Mouse (Mus musculus): ENCODE measurements around the gene Rgmb.

Rgmb gene

DNA sequence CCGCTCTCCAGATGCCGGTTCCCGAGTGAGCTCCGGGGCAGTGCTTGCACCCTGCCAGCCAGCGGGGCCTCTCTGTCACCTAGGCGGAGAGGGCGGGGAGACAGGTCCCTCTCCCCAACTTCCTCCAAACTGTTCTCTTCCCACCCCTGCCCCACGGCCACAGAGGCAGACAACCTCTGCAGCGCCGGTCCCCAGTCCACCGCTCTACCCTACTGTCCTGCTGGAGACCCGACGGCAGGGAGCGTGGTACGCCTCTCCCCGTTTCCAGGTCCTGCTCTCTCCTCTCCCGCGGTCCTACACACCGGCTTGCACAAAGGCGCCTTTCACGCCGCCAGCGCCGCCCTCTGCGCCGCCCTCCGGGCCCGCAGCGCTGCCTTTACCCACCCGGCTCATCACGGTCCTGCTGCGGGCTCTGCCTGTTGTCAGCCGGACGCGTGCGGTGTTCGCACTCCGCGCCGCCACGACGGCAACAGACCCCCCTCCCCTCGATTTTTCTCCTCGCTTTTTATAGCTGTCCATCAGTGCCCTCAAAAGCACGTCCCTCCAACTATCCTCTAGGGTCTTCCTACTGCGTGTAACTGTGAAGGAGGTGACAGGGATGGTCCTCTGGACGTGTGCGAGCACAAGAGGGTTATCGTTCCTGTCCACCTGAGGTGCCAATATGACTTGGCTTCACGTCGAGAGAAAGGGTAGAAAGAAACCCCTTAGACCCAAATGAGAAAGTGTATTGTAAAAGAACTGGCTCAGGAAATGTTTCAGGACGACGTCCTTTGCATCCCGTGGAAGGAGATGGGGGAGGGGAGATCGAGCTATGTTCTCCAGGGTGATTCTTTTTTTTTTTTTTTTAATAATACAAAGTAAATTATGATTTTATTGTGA, at the start of gene Rgmb:
TSS of gene Rgmb (minus strand) at position 274 of the 879 bp plus-strand sequence.
- DNase-seq (ENCODE audit: low spot score in 2 of 2) = no peak

DNA sequence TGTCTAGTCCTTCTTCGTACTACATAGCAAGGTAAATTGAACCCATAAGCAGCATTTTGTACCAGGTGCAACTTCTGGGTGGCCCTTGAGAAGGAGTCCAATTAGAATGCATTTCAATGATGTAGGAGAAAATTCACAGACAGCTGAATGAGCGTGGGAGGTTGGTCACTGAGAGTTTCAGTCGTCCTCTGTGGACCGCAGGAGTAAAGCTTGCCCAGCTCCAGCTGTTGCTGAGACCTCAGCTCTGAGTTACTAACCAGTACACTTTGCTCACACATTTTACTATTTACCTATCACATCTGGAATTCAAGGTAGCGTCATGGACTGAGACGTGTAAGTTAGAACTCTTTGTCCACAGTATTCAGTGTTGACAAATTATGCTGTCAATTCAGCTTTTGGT, 43.9 kb upstream of the Rgmb start:
- DNase-seq (ENCODE audit: low spot score in 2 of 2) = no peak

DNA sequence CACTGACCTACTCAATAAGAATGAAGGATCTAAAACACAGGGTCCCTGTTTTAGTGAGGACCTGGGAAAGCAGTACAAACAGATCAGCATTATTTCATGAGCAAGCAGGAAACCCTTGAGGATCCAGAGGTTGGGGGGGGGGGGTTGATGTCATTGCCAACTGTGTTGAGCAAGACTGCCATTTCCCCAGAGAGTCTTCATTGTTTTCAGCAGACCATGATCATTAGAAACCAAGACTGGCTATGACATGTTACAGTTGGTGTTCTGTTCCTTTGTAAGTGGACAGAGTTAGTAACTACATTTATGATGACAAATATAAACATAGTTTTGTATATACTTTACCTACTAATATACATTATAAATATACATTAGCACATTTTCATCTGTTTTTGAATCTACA, 41.3 kb upstream of the Rgmb start:
- no peak for DNase-seq (ENCODE audit: low spot score in 2 of 2)

- no peak for DNase-seq (ENCODE audit: low spot score in 2 of 2)
Observed at GRCm38 (mm10) chr17:15865249-15865648, 34.4 kb upstream of the Rgmb start.

- no peak for DNase-seq (ENCODE audit: low spot score in 2 of 2)
Observed at GRCm38 (mm10) chr17:15862355-15862754, 31.5 kb upstream of the Rgmb start.

DNA sequence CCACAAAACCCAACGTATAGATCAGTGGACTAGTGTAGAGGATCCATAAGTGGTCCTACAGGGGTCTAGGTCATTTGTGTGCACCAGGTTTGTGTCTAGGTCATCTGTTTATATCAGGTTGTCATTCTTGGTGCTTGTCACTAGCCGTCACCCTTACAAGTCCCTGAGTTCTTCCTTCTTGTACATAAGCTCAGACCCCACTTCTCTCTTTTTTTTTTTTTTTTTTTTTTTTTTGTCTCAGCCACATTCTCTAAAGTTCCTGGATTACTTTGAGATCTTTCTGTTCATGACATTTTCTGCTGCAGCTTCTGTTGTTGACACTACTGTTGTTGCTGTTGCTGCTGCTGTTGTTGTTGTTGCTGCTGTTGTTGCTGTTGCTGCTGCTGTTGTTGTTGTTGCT, 22.3 kb upstream of the Rgmb start:
- no peak for DNase-seq (ENCODE audit: low spot score in 2 of 2)

DNA sequence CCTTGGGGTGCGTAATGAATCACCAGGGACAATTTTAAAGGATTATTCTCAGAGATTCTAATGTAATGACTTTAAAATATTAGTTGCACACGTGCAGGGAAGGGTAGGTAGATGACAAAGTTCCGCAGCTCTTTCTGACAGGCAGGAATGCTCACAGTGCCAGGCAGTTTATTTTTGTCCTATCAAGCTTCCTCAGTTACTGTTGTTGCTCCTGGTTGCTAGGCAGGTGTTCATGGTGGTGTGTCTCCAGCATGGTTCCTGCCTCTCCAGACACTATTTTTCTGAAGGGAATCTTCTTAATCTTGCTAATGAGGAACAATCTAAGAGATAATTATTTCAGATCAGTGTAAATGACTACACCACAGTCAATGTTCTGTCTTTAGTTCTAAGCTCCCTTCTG, 19.7 kb upstream of the Rgmb start:
- no peak for DNase-seq (ENCODE audit: low spot score in 2 of 2)

DNA sequence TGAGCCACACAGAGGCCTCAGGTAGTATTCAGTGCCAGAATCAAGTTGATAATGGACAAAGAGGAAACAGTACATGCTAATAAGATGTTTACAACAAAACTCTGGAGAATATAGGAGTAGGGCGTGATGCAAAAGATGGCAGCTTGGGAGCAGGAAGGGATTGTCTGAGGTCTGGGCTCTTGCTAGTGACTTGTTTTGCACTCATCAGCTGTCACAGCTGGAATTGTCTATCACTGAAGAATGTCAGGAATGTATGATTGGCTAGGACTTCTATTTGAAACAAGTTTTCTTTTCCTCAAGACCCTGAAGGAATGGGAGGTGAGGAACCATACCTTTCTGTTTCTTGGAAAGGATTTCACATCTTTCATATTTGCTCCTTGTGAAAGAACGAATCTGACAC, 10.6 kb upstream of the Rgmb start:
- no peak for DNase-seq (ENCODE audit: low spot score in 2 of 2)

- DNase-seq (ENCODE audit: low spot score in 2 of 2) = no peak
Observed at GRCm38 (mm10) chr17:15832398-15832797, 1.6 kb upstream of the Rgmb start.

- DNase-seq (ENCODE audit: low spot score in 2 of 2) = peak in 1 of 2 experiments; percentile 34
Observed at GRCm38 (mm10) chr17:15831810-15832209, 971 bp upstream of the Rgmb start.

DNA sequence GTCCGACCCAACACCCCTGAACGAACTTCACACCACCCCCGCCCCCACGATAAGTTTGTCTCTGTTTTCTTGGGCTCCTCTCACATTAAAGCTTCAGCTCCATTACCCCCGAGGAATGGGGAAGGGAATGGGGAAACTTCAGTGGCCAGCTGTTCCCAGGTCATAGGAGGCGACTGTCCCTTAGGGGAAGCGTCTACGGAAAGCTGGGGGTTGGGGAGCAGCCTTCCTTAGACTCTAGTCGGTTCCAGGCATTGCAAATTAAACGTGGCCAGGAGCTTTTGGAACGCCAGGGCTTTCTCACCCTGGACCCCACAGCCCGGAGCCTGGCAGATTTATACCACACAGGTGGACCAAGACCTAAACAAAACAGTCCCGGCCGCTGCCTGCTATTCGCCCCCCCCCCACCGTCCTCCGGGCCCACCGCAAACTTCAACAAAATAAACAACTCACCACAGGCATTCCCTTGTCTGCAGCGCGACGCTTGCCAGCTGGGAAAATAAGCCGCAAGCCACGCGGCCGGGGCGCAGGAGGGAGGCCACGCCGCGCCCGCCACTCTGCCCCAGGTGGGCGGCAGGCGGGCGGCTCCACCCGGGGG, 571 bp downstream of the Rgmb start:
- DNase-seq (ENCODE audit: low spot score in 2 of 2) = no peak

GRCm38 (mm10) chr17:15829198-15830170, 1.4 kb downstream of the Rgmb start:
- DNase-seq (ENCODE audit: low spot score in 2 of 2) = no peak

DNA sequence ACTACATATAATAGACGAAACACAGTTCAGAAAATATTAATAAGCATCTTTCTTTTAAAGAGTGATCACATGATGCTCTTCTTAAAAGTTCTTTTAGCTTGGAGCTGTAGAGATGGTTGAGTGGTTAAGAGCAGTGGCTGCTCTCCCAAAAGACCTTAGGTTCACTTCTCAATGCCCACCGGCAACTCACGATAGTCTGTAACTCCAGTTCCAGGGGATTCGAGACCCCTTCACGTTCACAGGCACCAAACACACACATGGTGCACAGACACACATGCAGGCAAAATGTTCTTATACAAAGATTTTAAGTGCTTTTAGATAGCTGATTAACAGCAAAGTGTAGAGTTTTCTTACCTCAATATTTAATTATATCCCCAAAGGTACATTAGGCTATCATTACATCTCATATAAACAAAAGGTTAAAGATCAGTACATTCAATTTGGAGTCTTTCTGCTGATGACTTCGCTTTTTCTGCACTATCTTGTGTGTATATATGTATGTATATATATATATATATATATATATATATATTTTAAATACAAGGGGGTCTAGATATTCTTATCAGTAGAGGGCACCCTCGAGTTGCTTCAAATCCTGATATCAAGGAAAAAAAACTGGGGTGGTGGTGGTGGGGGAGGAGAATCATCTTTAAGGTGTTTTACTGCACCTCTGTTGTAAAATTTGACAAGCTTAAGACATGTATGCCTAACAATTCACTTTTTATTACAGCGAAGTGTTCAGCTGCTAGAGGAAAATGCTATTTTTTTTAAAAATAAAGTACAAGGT, 2.5 kb downstream of the Rgmb start:
- no peak for DNase-seq (ENCODE audit: low spot score in 2 of 2)

DNA sequence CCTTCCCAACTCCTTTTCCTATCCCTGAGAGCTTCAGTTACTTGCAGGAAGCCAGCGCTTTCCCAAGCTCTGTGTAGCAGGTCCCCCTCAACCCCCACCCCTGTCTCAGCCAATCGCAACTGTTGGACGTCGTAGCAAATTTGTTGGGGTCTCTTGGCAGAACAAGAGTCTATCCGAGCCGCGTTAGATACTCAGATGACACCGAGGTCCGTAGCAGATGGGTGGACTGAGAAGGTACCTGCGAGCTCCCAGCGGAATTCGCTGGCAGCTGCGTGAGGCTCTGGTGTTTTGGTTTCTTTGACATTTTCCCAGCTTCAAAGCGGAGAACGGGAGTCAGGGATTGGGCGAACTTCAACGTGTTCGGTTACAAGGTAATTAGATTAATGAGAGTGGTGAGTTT, 3.9 kb downstream of the Rgmb start:
- DNase-seq (ENCODE audit: low spot score in 2 of 2) = no peak

GRCm38 (mm10) chr17:15826444-15826909, 4.4 kb downstream of the Rgmb start:
- peak; percentile 36 to 89 for DNase-seq (ENCODE audit: low spot score in 2 of 2)

DNA sequence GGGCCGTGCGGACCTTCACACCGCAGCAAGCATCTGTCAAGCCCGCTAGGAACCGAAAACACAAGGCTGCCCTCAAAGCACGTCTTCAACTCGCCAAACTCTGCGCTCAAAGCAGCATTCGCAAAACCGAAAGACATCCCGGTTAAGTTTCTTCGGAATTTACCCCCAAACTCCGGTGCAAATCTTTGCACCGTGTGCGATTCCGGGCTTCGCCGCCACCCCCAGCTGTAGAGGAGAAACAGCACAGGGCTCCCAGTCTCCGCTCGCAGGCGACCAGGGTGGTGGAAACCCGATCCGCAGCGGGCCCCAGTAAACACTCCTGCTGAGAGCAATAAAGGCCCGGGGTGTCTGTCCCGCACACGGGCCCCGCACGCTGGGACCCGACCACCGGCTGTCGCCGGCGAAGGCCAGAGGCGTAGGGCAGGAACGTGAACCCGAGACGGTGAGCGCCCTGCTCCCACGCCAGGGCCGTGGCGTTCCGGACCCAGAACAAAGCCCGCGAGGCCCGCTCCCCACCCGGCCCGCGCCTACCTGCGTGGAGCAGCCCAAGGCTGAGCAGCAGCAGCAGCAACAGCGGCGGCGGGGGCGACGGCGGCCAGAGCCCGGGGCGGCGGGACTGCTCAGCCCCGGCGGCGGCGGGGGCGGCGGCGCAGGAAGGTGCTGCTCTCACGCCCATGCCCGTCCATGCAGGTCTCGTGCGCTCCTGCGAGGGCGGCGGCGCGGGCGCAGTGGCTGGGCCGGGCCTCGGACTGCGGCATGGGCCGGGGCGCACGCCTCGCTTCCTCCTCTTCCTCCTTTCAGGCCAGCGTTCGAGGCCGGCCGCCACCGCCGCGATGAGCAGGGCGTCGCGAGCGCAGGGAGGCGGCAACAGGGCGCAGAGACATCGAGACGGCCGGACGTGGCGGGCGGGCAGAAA, 5.1 kb downstream of the Rgmb start:
- DNase-seq (ENCODE audit: low spot score in 2 of 2) = peak in 1 of 2 experiments; percentile 23

DNA sequence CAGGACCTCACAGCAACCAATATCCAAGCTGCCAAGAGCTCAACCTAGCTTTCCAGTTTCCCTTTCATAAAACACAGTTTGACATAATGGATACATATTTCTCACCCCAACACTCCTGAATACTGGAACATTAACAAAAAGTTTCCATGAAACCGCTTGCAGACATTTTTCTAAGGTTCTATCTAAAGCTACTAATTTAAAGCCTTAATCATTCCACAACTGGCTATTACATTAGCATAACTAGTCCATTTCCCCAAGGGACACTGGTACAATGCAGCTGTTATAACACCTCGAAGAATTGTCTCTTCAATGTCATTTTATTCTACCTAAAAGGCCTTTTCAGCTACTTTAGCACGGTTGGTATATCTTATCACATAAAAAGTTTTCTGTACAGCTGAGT, 6.0 kb downstream of the Rgmb start:
- DNase-seq (ENCODE audit: low spot score in 2 of 2) = no peak

DNA sequence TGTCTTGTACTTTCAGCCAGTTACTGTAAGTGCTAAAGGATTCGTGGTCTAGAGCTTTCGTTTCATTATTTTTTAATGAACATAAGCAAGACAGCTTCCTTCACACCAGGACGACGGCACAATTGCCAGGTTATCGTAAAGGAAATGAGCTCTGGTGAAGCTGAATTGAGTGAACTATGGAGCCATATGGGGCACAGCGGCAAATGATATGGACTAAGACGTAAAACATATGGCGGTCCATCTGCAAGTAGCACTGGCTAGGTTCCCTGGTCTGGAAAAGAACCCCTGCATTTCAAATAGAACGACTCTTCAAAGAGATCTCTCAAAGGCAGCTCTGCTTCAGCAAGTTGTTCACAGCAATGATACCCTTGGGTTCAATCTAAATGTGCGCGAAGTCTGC, 6.5 kb downstream of the Rgmb start:
- no peak for DNase-seq (ENCODE audit: low spot score in 2 of 2)

GRCm38 (mm10) chr17:15823838-15824237, 7.0 kb downstream of the Rgmb start:
- DNase-seq (ENCODE audit: low spot score in 2 of 2) = no peak

- DNase-seq (ENCODE audit: low spot score in 2 of 2) = no peak
Observed at GRCm38 (mm10) chr17:15823215-15823614, 7.6 kb downstream of the Rgmb start.
